Mouse (Mus musculus) brain, adult 10 weeks (tissue): Measurements from ENCODE around the gene Cyb5d2. TPM values are rescaled to one million over a fixed set of nuclear protein-coding genes. Genes with fewer than 3 reads are reported as not detected.

ENCODE experiments used
- polyA plus RNA-seq: library from polyadenylated mRNA; stranded (reverse); fragments of 350-450 nt; fragmentation: Illumina TruSeq; extraction: RNeasy Lipid Tissue Mini Kit (QIAGEN cat#74804); gene quantifications from one replicate; pipeline ENCODE4 v1.2.3, GENCODE M21; 2015; ENCODE audit warnings: low read depth, low replicate concordance

Gene Cyb5d2
- polyA plus RNA-seq: 14.8 TPM

GRCm38 (mm10) chr11:72795455-72796295, at the start of gene Cyb5d2, which contains the start of gene Zzef1:
Gene Cyb5d2 (minus strand): TSS chr11:72796142.
Gene Zzef1 (plus strand): TSS chr11:72796226.

Other genes with a start within 250 kb of the Cyb5d2 start
- 0.33 TPM for gene Spns3, start 245.6 kb downstream of the Cyb5d2 start, polyA plus RNA-seq
- 50.4 TPM for gene Ube2g1, start 188.9 kb downstream of the Cyb5d2 start, polyA plus RNA-seq
- gene Ankfy1, start 106.1 kb downstream of the Cyb5d2 start, polyA plus RNA-seq: 20.8 TPM
- 23.2 TPM for gene Zzef1, start 84 bp upstream of the Cyb5d2 start, polyA plus RNA-seq
- gene Atp2a3, start 165.0 kb upstream of the Cyb5d2 start, polyA plus RNA-seq: 6.2 TPM
- 0.18 TPM for gene P2rx1, start 203.0 kb upstream of the Cyb5d2 start, polyA plus RNA-seq
- 90.5 TPM for gene Camkk1, start 222.9 kb upstream of the Cyb5d2 start, polyA plus RNA-seq